Mouse (Mus musculus) thymus, adult 2 months (tissue): ENCODE results near the gene 6030468B19Rik.

Experiments
- CTCF ChIP-seq: fragments of 200-500 bp; IDR thresholded peaks from 2 replicates; pipeline ENCODE4 v1.5.1; 2012; ENCODE audit warnings: mild to moderate bottlenecking, control low read depth, low read length, moderate library complexity, borderline replicate concordance; ENCODE audit not compliant: control insufficient read depth, poor library complexity, insufficient read depth; ENCODE audit errors: extremely low read depth
- POLR2A ChIP-seq: fragments of 200-500 bp; IDR thresholded peaks from 2 replicates; pipeline ENCODE4 v1.6.1; 2012; ENCODE audit warnings: mild to moderate bottlenecking, low read length, control low read depth, moderate library complexity; ENCODE audit not compliant: control insufficient read depth, poor library complexity, insufficient read depth; ENCODE audit errors: extremely low read depth

GRCm38 (mm10) chr11:117836306-117836705, 38.8 kb downstream of the 6030468B19Rik start:
- no peak for TF ChIP-seq POLR2A
- TF ChIP-seq CTCF = no peak
